Mouse (Mus musculus): ENCODE measurements around the gene Uhrf1. TPM values are rescaled to one million over a fixed set of nuclear protein-coding genes. Genes with fewer than 3 reads are reported as not detected.

Gene Uhrf1
- polyA plus RNA-seq, 1 experiment: 29.2 TPM

- WGBS: 17% methylated on average over 4 of the region's 4 CpGs
Measured at GRCm38 (mm10) chr17:56337190-56337589, 34.1 kb downstream of the Uhrf1 start.

GRCm38 (mm10) chr17:56337791-56338190 lies 34.7 kb downstream of the Uhrf1 start:
- 80% methylated on average over 6 of the region's 6 CpGs for WGBS
- no peak for DNase-seq (ENCODE audit: low read depth, low spot score)

More at GRCm38 (mm10) chr17:56337190-56337589, 34.1 kb downstream of the Uhrf1 start:
- no peak for DNase-seq (ENCODE audit: low read depth, low spot score)

DNA sequence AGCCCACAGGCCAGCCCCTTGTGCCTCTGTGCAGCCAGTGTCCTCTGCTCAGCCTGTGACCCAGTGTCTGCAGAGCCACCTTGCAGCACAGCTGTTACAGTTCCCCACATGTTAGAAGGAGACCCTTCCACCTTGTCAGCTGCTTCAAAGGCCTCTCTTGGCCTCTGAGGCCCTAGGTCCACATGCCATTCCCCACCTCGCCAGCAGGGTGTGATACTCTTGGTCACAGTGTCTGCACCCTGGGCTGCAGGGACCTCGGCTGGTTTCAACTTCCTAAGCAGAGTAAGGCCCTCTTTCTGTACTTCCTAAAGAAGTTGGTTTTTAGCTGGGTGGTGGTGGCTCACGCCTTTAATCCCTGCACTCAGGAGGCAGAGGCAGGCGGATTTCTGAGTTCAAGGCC lies 35.8 kb downstream of the Uhrf1 start:
- 63% methylated on average over 4 of the region's 4 CpGs for WGBS
- no peak for DNase-seq (ENCODE audit: low read depth, low spot score)

DNA sequence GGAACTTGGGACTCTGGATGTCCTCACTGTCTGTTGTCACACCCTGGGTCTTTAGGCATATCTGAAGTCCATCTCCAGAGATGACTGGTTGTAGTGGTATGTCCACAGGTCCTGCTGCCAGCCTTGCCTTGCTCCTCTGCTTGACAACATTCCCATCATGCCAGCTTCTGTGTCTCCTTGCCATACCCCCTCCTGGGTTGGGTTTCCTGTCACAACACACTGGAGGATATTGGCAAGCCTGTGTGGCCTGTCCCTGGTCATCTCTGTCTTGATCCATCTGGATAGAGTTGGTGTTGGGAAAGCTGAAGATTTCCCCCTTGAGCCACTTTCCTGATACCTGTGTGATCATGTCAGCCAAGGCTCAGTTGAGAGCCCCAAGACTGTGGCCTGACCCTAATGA lies 37.6 kb downstream of the Uhrf1 start:
- DNase-seq (ENCODE audit: low read depth, low spot score): no peak

DNA sequence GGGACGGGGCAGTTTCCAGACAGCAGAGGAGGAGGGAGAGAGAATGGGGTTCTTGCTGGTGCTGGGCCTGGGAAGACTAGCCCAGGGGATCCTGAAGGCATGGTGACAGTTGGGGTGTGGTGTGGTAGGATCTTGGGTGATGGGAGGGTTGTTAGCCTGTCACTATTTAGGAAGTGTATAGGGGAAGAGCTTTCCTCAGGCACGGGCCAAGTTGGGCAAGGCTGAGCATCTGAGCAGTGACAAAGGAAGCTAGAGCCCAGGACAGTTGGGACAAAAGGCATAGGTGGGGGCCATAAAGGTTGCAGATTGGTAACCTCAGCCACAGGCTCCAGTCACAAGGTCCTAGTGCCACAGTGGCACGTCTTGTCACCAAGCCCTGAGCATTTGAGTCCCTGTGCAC lies 40.3 kb downstream of the Uhrf1 start:
- DNase-seq (ENCODE audit: low read depth, low spot score): no peak
- WGBS: 81% methylated on average over 3 of the region's 3 CpGs

- 59% methylated on average over 2 of the region's 2 CpGs for WGBS
- DNase-seq (ENCODE audit: low read depth, low spot score): no peak
Measured at GRCm38 (mm10) chr17:56345364-56345763, 42.2 kb downstream of the Uhrf1 start.

- DNase-seq (ENCODE audit: low read depth, low spot score): no peak
- WGBS: 76% methylated on average over 4 of the region's 4 CpGs
Measured at GRCm38 (mm10) chr17:56348128-56348527, 45.0 kb downstream of the Uhrf1 start.

DNA sequence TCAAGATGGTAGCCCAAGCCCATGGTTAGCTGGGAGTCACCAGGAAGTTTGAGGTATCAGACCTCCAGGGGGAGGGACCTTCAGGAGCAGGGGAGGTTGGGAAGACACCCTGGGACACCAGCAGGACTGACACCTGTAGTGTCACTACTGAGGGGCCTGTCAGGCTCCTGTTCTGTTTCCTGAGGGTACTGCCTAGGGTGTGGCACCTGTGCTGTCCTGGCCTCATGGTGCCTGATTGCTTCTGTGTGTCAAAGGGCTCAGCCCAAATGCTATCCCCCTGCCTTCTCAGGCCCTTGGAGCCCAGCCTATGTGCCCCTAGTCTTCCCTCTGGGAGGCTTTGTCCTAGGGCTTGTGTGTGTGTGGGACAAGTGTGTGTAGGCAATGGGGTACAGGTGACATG lies 45.5 kb downstream of the Uhrf1 start:
- no peak for DNase-seq (ENCODE audit: low read depth, low spot score)

GRCm38 (mm10) chr17:56350694-56351093 lies 47.6 kb downstream of the Uhrf1 start:
- DNase-seq (ENCODE audit: low read depth, low spot score): peak; percentile 36
- 27% methylated on average over 2 of the region's 2 CpGs for WGBS

DNA sequence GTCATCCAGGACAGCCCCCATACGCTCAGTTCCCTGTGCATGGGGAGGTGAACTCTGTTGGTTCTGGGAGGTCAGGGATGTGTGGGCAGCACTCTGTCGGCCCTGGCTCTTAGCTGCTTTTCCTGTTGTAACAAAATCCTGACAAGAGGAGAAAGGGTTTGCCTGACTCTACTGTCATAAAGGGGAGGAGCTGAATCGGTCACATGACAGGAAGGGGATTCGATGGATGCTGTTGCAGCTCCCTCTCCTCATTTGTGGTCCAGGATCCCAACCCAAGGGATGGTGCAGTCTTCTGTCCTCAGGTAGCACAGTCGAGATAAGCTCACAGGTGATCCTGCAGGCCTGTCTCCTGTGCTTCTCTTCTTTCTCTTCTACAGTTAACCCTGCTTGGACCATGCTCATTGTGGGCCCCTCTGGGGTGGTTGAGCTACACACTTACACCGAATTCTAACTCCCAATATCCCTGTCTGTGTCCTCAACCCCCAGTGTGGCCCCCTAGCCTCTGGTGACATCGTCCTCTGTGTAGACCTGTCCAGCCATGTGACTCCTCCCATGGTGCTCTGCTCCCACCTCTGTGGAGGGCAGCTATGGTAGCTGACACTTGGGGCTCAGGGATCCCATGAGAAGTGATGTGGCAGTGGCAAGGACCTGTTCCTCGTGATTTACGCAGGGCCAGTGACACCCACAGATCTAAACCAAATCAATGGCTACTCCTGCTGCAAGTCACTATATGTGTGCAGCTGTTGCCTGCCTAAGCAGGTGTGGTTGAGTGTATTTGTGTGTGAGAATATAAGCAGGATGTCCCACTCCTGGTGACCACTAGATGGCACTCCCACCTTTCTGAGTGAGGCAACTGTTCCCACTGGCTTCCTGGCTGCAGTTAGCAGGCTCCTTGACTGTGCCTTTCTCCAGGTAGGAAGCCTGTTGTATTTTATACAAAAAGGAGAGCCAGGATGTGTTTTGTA lies 54.1 kb downstream of the Uhrf1 start:
- 55% methylated on average over 9 of the region's 9 CpGs for WGBS
- DNase-seq (ENCODE audit: low read depth, low spot score): peak; percentile 36

DNA sequence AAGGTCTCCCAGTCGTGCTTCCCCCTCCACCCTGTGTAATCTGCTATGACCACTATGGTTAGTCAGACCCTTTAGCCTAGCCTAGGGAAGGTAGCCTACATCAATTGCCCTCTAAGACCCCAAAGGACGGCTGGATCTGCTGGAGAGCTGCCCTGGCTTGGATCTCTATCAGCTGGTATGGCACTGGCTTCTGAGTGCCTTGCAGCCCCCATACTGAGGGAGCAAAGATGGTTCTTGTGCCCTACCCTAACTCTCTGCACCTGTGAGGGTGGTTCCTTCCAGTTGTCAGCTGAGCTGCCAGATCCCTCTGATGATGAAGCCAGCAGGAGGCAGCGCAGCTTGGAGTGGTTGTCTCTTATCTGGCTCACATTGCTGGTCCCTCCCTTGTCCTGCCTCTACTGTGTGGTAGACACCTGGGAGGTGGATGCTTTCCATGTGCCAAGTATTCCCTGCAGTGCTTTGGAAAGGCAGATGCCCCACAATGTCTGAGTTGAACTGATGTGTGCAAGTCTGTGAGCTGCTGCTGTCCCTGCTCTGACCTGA lies 56.1 kb downstream of the Uhrf1 start:
- 89% methylated on average over 3 of the region's 3 CpGs for WGBS
- DNase-seq (ENCODE audit: low read depth, low spot score): no peak

- 87% methylated on average over 1 of the region's 1 CpGs for WGBS
Measured at GRCm38 (mm10) chr17:56359864-56360263, 56.7 kb downstream of the Uhrf1 start.

DNA sequence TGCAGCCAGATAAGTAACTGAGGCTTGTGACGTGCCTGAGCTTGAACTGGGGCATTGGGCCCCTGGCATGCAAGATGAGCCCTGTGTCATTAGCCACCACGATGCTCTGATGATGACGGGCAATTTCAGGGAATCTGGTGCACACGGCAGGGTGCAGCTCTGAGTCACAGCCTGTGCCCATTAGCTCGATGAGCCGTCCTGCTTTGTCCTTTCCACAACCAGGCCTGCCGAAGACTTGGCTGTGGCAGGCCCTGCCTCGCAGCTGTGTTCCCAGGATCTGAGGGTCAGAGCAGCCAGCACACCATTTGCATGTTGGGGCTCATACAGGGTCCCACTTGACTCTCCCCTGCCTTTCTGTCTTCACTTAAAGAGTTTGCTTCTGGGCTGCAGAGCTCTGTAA lies 57.3 kb downstream of the Uhrf1 start:
- 82% methylated on average over 8 of the region's 8 CpGs for WGBS
- no peak for DNase-seq (ENCODE audit: low read depth, low spot score)

More at GRCm38 (mm10) chr17:56359864-56360263, 56.7 kb downstream of the Uhrf1 start:
- no peak for DNase-seq (ENCODE audit: low read depth, low spot score)

GRCm38 (mm10) chr17:56361542-56361941 lies 58.4 kb downstream of the Uhrf1 start:
- WGBS: 90% methylated on average over 2 of the region's 2 CpGs
- no peak for DNase-seq (ENCODE audit: low read depth, low spot score)

DNA sequence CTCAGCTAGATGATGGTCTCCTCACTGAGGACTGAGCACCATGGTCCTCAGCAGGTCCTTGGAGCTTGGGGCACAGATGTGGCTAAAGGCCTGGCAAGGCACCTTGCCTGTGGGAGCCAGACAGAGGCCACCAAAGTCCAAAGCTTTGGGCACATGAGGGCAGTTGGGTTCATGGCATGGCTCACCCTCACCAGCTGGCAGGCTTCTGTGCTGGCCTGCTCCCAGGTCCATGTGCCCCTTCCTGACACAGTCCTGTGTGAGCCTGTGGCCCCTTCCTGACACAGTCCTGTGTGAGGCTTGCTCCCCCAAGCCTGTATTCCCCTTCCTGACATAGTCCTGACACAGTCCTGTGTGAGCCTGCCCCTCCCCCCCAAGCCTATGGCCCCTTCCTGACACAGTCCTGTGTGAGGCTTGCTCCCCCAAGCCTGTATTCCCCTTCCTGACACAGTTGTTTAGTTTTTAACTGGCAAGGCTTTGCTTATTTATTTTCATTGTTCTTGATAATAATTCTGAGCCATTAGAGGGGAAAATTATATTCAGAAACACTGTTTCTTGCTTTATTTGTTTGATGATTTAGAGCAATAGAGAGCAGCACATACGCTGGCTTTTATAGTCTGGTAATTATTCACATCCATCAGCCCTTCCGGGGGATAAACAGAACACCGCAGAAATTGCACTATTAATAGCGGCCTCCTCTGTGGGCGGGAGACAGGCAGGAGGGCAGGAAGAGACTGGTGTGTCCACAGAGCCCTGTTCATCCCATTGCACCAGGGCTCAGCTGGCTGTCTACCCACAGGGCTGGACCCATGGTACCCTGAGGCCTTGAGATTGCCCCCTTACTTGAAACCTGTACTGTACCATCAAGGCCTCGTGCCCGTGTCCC lies 62.9 kb downstream of the Uhrf1 start:
- no peak for DNase-seq (ENCODE audit: low read depth, low spot score)
- 64% methylated on average over 7 of the region's 7 CpGs for WGBS

DNA sequence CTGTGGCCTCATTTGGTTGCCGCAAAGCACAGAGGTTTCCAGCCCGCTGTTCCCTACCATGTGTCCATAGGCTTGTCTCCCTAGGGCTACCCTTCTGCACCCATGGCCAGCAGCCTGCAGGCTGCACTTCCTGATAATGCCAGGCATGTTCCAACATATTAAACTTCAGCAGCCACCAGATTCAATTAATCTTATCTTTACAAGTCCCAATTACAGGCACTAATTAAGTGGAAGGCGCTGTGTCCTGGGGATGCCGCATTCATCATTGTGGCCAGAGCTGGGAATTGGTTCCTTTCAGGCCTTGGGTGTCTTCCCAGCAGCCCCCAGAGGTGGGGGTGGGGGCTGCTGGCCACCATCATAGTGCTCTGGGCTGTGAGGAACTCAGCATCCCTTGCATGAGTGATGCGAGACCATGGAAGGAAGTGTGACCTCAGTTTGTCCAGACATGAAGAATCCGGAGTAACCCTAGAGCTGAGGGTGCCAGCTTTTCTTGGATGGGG lies 65.2 kb downstream of the Uhrf1 start:
- no peak for DNase-seq (ENCODE audit: low read depth, low spot score)
- 90% methylated on average over 6 of the region's 6 CpGs for WGBS

DNA sequence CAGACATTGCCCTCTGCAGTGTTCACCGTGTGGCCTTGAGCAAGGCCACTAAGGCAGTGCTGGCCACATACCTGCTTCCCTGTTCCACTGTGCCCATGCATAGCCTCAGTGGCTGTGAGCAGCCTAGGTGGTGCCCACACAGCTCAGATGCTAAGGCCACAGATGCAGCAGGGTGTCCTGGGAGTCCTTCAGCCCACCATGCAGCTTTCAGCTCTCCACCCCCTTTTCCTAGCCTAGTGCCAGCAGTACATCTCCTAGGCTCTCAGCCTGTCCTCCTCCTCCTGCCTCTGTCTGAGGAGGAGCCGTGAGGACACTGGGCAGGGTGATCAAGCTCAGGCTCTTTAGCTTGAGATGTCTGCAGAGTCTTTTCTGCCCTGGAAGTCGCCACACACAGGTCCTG lies 67.0 kb downstream of the Uhrf1 start:
- WGBS: 86% methylated on average over 3 of the region's 3 CpGs
- DNase-seq (ENCODE audit: low read depth, low spot score): no peak

GRCm38 (mm10) chr17:56371029-56371660 lies 68.0 kb downstream of the Uhrf1 start:
- WGBS: 80% methylated on average over 15 of the region's 15 CpGs
- DNase-seq (ENCODE audit: low read depth, low spot score): no peak

- DNase-seq (ENCODE audit: low read depth, low spot score): no peak
- 68% methylated on average over 4 of the region's 4 CpGs for WGBS
Measured at GRCm38 (mm10) chr17:56372109-56372508, 69.0 kb downstream of the Uhrf1 start.
